Mouse (Mus musculus) layer of hippocampus, postnatal 25 days (tissue): Measurements from ENCODE around the gene Zmiz1. TPM values are rescaled to one million over a fixed set of nuclear protein-coding genes. Genes with fewer than 3 reads are reported as not detected.
A peak's percentile ranks its signal among the peaks of the same experiment; 100 is the strongest.

Experiments
- DNase-seq, 2 experiments: peaks; one replicate each; pipeline ENCODE4 v3.0.0; 2022; ENCODE audit warnings: mixed read lengths in 2 of 2, low spot score in 1 of 2; ENCODE audit errors: extremely low spot score in 1 of 2
- total RNA-seq, 2 experiments: library from RNA; stranded (reverse); gene quantifications; 2 replicates each; pipeline ENCODE4 v1.2.3; 2021

The Zmiz1 gene
- total RNA-seq, 2 experiments from 2014 or later = 82.5 to 105 TPM

- DNase-seq = no peak
These were observed 168.7 kb downstream of the Zmiz1 start for GRCm38 (mm10) chr14:25627599-25628255.

- no peak for DNase-seq
These were observed 169.6 kb downstream of the Zmiz1 start for GRCm38 (mm10) chr14:25628448-25629099.

- DNase-seq = no peak
These were observed 171.1 kb downstream of the Zmiz1 start for GRCm38 (mm10) chr14:25629866-25630606.

- DNase-seq = no peak
These were observed 171.8 kb downstream of the Zmiz1 start for GRCm38 (mm10) chr14:25630647-25631409.

- no peak for DNase-seq
These were observed 172.5 kb downstream of the Zmiz1 start for GRCm38 (mm10) chr14:25631481-25631880.

GRCm38 (mm10) chr14:25633539-25634300, 174.7 kb downstream of the Zmiz1 start:
- peak in 1 of 2 experiments; percentile 40 for DNase-seq

- no peak for DNase-seq
These were observed 175.3 kb downstream of the Zmiz1 start for GRCm38 (mm10) chr14:25634328-25634727.

GRCm38 (mm10) chr14:25635746-25636145, 176.8 kb downstream of the Zmiz1 start:
- no peak for DNase-seq

- DNase-seq = no peak
These were observed 177.3 kb downstream of the Zmiz1 start for GRCm38 (mm10) chr14:25636297-25636696.

GRCm38 (mm10) chr14:25639120-25639758, 180.3 kb downstream of the Zmiz1 start:
- DNase-seq = no peak

- DNase-seq = no peak
These were observed 181.0 kb downstream of the Zmiz1 start for GRCm38 (mm10) chr14:25639979-25640378.

GRCm38 (mm10) chr14:25640421-25641056, 181.6 kb downstream of the Zmiz1 start:
- no peak for DNase-seq

- no peak for DNase-seq
These were observed 182.1 kb downstream of the Zmiz1 start for GRCm38 (mm10) chr14:25641067-25641466.

GRCm38 (mm10) chr14:25645717-25646116, 186.7 kb downstream of the Zmiz1 start:
- DNase-seq = no peak

- DNase-seq = peak; percentile 35 to 57
These were observed 187.2 kb downstream of the Zmiz1 start for GRCm38 (mm10) chr14:25646161-25646621.

GRCm38 (mm10) chr14:25651131-25651530, 192.1 kb downstream of the Zmiz1 start:
- no peak for DNase-seq

GRCm38 (mm10) chr14:25651905-25652304, 192.9 kb downstream of the Zmiz1 start:
- no peak for DNase-seq

GRCm38 (mm10) chr14:25654401-25655197, 195.6 kb downstream of the Zmiz1 start:
- no peak for DNase-seq
